Mouse (Mus musculus): ENCODE results near the gene Olfr1367. TPM values are rescaled to one million over a fixed set of nuclear protein-coding genes. Genes with fewer than 3 reads are reported as not detected.

Gene Olfr1367
- not detected in 2 replicates for polyA plus RNA-seq (2016; fragmentation: Nextera tagmentation; extraction: Ambion mirVana)

DNA sequence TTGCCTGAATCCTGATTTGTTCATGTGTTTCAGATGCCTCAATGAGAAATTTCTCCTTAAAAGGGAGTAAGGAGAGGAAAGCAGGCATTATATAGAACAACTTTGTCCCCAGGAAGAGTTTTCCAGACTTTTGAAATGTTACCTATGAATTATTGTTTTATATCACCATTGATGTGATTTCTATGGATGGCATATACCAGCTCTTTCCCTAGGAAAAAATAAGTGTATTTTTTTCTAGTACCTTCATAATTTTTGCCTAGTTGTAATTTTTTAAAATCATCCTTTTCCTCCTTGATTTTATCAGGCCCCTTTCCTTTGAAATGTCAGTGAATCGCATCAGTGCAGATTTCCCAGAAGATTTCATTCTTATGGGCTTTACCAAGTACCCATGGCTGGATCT, at the start of gene Olfr1367:
Gene Olfr1367, plus strand, starts transcription at position 301 of the 400 bp plus-strand sequence.
- Histone ChIP-seq H3K9ac (no peak within 1 kb of the TSS), H3K36me3 (no peaks in the 10 kb centered on the region), H3K27ac (no peak within 1 kb of the TSS), H3K4me2 (replicated peaks) (no peak within 1 kb of the TSS), H3K9me3 (no peaks in the 10 kb centered on the region), H3K4me3 (no peak within 1 kb of the TSS), H3K4me1 (no peaks in the 10 kb centered on the region), H3K27me3 (no peaks in the 10 kb centered on the region)
- WGBS: 88% methylated on average over 1 of the region's 1 CpGs
- ATAC-seq (ENCODE audit: insufficient number of reproducible peaks, insufficient read depth, low FRiP score, low TSS enrichment): no peak

DNA sequence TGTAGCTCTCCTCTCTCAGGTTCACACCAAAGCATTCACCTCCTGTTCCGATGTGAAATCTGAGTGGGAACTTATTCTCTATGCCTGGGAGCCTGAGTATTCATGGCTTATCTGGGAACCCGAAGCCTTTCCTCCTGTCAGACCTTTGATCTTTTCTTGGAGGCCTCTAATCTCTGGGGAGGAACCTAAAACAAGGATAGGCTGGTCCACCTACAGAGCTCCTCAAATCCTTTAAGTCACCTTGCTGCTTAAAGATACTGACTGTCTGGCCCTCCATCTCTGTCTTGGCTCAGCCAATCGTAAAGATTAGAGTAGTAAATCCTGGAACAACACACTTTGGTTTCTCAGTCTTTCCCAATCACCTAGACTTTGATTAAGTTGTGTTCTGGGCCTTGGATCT, 48.2 kb upstream of the Olfr1367 start:
- no peaks in the 10 kb centered on the region for H3K27me3 ChIP-seq
- no peak overlapping the region for H3K9ac ChIP-seq
- no peak overlapping the region for H3K4me2 ChIP-seq (replicated peaks)
- no peaks in the 10 kb centered on the region for H3K9me3 ChIP-seq
- H3K4me3 ChIP-seq: no peak overlapping the region
- no peak for ATAC-seq (ENCODE audit: insufficient number of reproducible peaks, insufficient read depth, low FRiP score, low TSS enrichment)
- H3K36me3 ChIP-seq: no peaks in the 10 kb centered on the region
- no peaks in the 10 kb centered on the region; the same call in 1 of the 2 replicates for H3K4me1 ChIP-seq
- H3K27ac ChIP-seq: no peak overlapping the region
- WGBS: 42% methylated on average over 3 of the region's 3 CpGs

GRCm38 (mm10) chr13:21304483-21305066, 42.1 kb upstream of the Olfr1367 start:
- Histone ChIP-seq H3K4me3 (no peak overlapping the region), H3K9ac (no peak overlapping the region), H3K4me2 (replicated peaks) (no peak overlapping the region), H3K27ac (no peak overlapping the region), H3K36me3 (no peaks in the 10 kb centered on the region), H3K4me1 (no peaks in the 10 kb centered on the region; the same call in 1 of the 2 replicates), H3K9me3 (no peaks in the 10 kb centered on the region), H3K27me3 (no peaks in the 10 kb centered on the region)
- no peak for ATAC-seq (ENCODE audit: insufficient number of reproducible peaks, insufficient read depth, low FRiP score, low TSS enrichment)
- 61% methylated on average over 3 of the region's 3 CpGs for WGBS

- no peak overlapping the region for H3K27ac ChIP-seq
- no peaks in the 10 kb centered on the region for H3K36me3 ChIP-seq
- H3K9ac ChIP-seq: no peak overlapping the region
- no peaks in the 10 kb centered on the region for H3K9me3 ChIP-seq
- no peaks in the 10 kb centered on the region for H3K4me1 ChIP-seq
- H3K4me2 ChIP-seq (replicated peaks): no peak overlapping the region
- WGBS: 66% methylated on average over 2 of the region's 2 CpGs
- ATAC-seq (ENCODE audit: insufficient number of reproducible peaks, insufficient read depth, low FRiP score, low TSS enrichment): no peak
- H3K27me3 ChIP-seq: no peaks in the 10 kb centered on the region
- H3K4me3 ChIP-seq: no peak overlapping the region
Observed at GRCm38 (mm10) chr13:21309788-21310187, 36.9 kb upstream of the Olfr1367 start.

DNA sequence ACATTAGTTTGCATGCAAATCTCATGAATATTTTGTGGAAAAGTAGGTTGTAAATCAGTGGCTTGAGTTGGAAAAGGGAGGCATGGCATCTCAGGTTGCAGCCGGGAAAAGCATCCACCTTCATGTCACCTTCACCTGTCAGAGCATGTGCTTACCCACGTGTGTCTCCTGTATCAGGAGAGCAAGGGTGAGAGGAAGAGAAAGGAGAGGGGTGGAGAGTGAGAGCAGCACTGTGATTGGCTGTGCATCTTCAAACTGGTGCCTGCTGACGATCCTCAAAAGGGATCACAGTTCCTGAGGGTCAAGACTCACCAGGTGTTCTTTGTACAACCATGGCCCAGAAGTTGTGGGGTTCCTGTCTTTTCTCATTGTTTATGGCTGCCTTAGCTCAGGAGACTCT, 34.8 kb upstream of the Olfr1367 start, which contains the start of gene Gpx6:
Gene Gpx6, plus strand, starts transcription at position 200 of the 400 bp plus-strand sequence.
- WGBS: 24% methylated on average over 3 of the region's 3 CpGs
- Histone ChIP-seq H3K36me3 (no peaks in the 10 kb centered on the region), H3K4me3 (no peak within 1 kb of the TSS), H3K27ac (no peak within 1 kb of the TSS), H3K27me3 (no peaks in the 10 kb centered on the region), H3K9me3 (no peaks in the 10 kb centered on the region), H3K9ac (no peak within 1 kb of the TSS), H3K4me2 (replicated peaks) (no peak within 1 kb of the TSS), H3K4me1 (no peaks in the 10 kb centered on the region)
- no peak for ATAC-seq (ENCODE audit: insufficient number of reproducible peaks, insufficient read depth, low FRiP score, low TSS enrichment)

GRCm38 (mm10) chr13:21312854-21313253, 33.9 kb upstream of the Olfr1367 start:
- Histone ChIP-seq H3K9ac (no peak overlapping the region), H3K9me3 (no peaks in the 10 kb centered on the region), H3K27ac (no peak overlapping the region), H3K4me3 (no peak overlapping the region), H3K27me3 (no peaks in the 10 kb centered on the region), H3K4me1 (no peaks in the 10 kb centered on the region), H3K36me3 (no peaks in the 10 kb centered on the region), H3K4me2 (replicated peaks) (no peak overlapping the region)
- WGBS: 38% methylated on average over 3 of the region's 5 CpGs
- no peak for ATAC-seq (ENCODE audit: insufficient number of reproducible peaks, insufficient read depth, low FRiP score, low TSS enrichment)

DNA sequence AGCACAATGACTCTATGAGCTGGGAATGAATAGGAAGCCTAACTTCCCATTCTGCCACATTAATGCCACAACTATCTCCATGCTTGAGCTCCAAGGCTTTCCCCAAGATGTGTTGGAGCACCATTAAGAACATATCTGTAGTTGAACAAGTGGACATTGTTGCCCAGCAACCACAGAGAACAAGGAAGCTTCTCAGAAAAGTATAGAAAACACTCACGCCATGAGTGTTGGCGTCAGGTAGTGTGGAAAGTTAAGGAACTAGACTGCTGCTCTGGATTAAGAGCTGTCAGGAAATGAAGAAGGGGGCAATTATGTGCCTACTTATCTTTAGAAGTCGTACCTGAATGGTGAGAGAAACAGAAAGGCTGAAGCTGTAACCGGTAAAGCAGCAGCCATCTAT, 32.8 kb upstream of the Olfr1367 start:
- WGBS: 83% methylated on average over 4 of the region's 4 CpGs
- H3K36me3 ChIP-seq: no peaks in the 10 kb centered on the region
- H3K4me2 ChIP-seq (replicated peaks): no peak overlapping the region
- H3K4me3 ChIP-seq: no peak overlapping the region
- no peaks in the 10 kb centered on the region for H3K4me1 ChIP-seq
- ATAC-seq (ENCODE audit: insufficient number of reproducible peaks, insufficient read depth, low FRiP score, low TSS enrichment): no peak
- no peaks in the 10 kb centered on the region for H3K9me3 ChIP-seq
- H3K9ac ChIP-seq: no peak overlapping the region
- no peaks in the 10 kb centered on the region for H3K27me3 ChIP-seq
- H3K27ac ChIP-seq: no peak overlapping the region

DNA sequence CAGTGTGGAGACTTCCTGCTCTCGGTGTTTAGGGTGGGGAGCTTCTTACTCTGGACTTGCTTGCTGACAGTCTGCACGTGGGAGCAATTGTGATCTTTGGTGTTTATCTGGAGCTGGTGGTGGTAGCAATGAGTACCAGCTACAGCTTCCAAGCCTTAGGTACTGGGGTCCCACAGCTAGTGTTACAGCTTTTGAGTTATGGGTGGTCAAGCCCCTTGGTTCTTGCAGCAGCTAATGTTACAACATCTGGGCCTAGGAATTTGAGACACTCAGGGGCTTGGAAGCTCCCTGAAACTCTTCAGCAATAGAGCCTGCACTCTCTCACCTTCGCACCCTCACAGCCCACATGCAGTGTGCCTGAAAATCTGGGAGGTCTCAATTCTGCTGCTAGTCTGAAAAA, 26.4 kb upstream of the Olfr1367 start:
- no peak for ATAC-seq (ENCODE audit: insufficient number of reproducible peaks, insufficient read depth, low FRiP score, low TSS enrichment)
- Histone ChIP-seq H3K4me2 (replicated peaks) (no peak overlapping the region), H3K4me3 (no peak overlapping the region), H3K9me3 (no peaks in the 10 kb centered on the region), H3K4me1 (0 out of 2 replicates have a peak, but pooled peaks cover 4% of the 10 kb centered on the region), H3K27ac (no peak overlapping the region), H3K9ac (no peak overlapping the region), H3K27me3 (0 out of 2 replicates have a peak, but pooled peaks cover 6% of the 10 kb centered on the region), H3K36me3 (no peaks in the 10 kb centered on the region)
- 60% methylated on average over 3 of the region's 3 CpGs for WGBS

DNA sequence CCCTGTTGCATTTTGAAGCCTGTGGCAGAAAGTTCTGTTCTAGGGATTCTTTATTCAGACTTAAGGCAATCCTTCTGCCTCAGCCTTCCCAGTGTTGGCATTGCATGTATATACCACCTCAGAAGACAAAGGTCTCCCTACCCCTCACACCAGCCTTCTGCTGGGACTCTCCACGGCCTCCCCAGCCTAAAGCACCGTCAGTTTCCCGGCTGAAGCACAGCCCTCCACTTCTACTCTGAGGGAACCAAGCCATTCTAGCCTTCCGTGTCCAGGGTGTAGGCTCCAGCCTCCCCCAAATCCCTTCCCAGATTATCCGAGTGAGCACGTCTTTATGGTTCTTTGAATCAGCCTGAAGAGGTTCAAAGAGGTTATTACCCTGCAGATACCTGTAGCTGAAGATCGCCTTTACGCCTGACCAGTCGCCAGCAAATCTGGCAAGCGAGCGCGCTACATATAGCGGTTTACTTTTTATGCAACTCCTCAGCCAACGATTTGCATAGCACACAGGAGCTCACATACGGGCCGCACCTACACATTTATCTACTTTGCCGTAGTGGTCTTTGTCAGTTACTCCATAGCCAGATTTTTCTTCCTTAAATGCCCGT, 24.7 kb upstream of the Olfr1367 start:
- H3K27me3 ChIP-seq: 0 out of 2 replicates have a peak, but pooled peaks cover 6% of the 10 kb centered on the region
- 0 out of 2 replicates have a peak, but pooled peaks cover 4% of the 10 kb centered on the region for H3K4me1 ChIP-seq
- no peaks in the 10 kb centered on the region for H3K36me3 ChIP-seq
- H3K27ac ChIP-seq: no peak overlapping the region
- peak overlapping the region; percentile 29 for H3K4me3 ChIP-seq
- ATAC-seq (ENCODE audit: insufficient number of reproducible peaks, insufficient read depth, low FRiP score, low TSS enrichment): no peak
- H3K9ac ChIP-seq: no peak overlapping the region
- WGBS: 2% methylated on average over 18 of the region's 18 CpGs
- no peaks in the 10 kb centered on the region for H3K9me3 ChIP-seq
- peak overlapping the region; percentile 45 for H3K4me2 ChIP-seq (replicated peaks)

GRCm38 (mm10) chr13:21322509-21323375, 24.0 kb upstream of the Olfr1367 start:
- no peak for ATAC-seq (ENCODE audit: insufficient number of reproducible peaks, insufficient read depth, low FRiP score, low TSS enrichment)
- Histone ChIP-seq H3K27ac (no peak overlapping the region), H3K36me3 (no peaks in the 10 kb centered on the region), H3K4me1 (0 out of 2 replicates have a peak, but pooled peaks cover 4% of the 10 kb centered on the region), H3K27me3 (0 out of 2 replicates have a peak, but pooled peaks cover 6% of the 10 kb centered on the region), H3K9ac (no peak overlapping the region), H3K9me3 (no peaks in the 10 kb centered on the region), H3K4me3 (peak overlapping the region; percentile 29), H3K4me2 (replicated peaks) (peak overlapping the region; percentile 45)
- WGBS: 11% methylated on average over 18 of the region's 18 CpGs

- no peak for ATAC-seq (ENCODE audit: insufficient number of reproducible peaks, insufficient read depth, low FRiP score, low TSS enrichment)
- no peak overlapping the region for H3K9ac ChIP-seq
- H3K4me2 ChIP-seq (replicated peaks): peak overlapping the region; percentile 45
- 0 out of 2 replicates have a peak, but pooled peaks cover 4% of the 10 kb centered on the region for H3K4me1 ChIP-seq
- WGBS: 72% methylated on average over 6 of the region's 6 CpGs
- H3K27ac ChIP-seq: no peak overlapping the region
- no peaks in the 10 kb centered on the region for H3K36me3 ChIP-seq
- H3K9me3 ChIP-seq: no peaks in the 10 kb centered on the region
- H3K4me3 ChIP-seq: no peak overlapping the region
- H3K27me3 ChIP-seq: 0 out of 2 replicates have a peak, but pooled peaks cover 6% of the 10 kb centered on the region
Observed at GRCm38 (mm10) chr13:21323405-21323804, 23.3 kb upstream of the Olfr1367 start.

Data from embryonic facial prominence, embryonic 12.5 days (tissue).